Mouse (Mus musculus): Measurements from ENCODE around the gene Arl15. TPM values are rescaled to one million over a fixed set of nuclear protein-coding genes. Genes with fewer than 3 reads are reported as not detected.

Arl15 gene
- polyA plus RNA-seq, 1 experiment from 2014 or later = 14.2 TPM

Other genes with a start within 250 kb of the Arl15 start
- 30.6 and 31.1 TPM in 2 replicates for gene Snx18, start 175.9 kb upstream of the Arl15 start, polyA plus RNA-seq (2016; fragmentation: Nextera tagmentation; extraction: Ambion mirVana)
- gene Hspb3, start 130.8 kb upstream of the Arl15 start, polyA plus RNA-seq (2016; fragmentation: Nextera tagmentation; extraction: Ambion mirVana) = 0.76 and 1.6 TPM in 2 replicates

Data from hindbrain, embryonic 12.5 days (tissue).